Mouse (Mus musculus): ENCODE data around the gene Slc25a3.

GRCm38 (mm10) chr10:91123281-91123827 lies 505 bp downstream of the Slc25a3 start:
- TF ChIP-seq POLR2A (IDR thresholded peaks at IDR 0.05; ENCODE audit: borderline replicate concordance, extremely low read depth, low read depth, low read length): no peak
- no peak for TF ChIP-seq CTCF (IDR thresholded peaks at IDR 0.05; ENCODE audit: insufficient read depth, low read length)

Data from lung, adult 2 months (tissue).